Mouse (Mus musculus) CH12.LX (cell line): ENCODE measurements around the gene Abcc2.

Experiments used
- BHLHE40 ChIP-seq: IDR thresholded peaks from 2 replicates; pipeline ENCODE4 v1.6.1; 2011; ENCODE audit warnings: mild to moderate bottlenecking, low read depth, low read length, improper control_type of control experiment
- CTCF ChIP-seq, 2 experiments: IDR thresholded peaks in 1 of 2; conservative IDR thresholded peaks in 1 of 2; 2 replicates each; pipeline ENCODE4 v1.5.1; 2011 to 2012; ENCODE audit warnings: low read depth in 2 of 2, low read length in 2 of 2, improper control_type of control experiment in 1 of 2, inconsistent platforms in 1 of 2, mild to moderate bottlenecking in 1 of 2, moderate library complexity in 1 of 2
- E2F4 ChIP-seq: IDR thresholded peaks from 2 replicates; pipeline ENCODE4 v1.6.1; 2011; ENCODE audit warnings: low read depth, low read length, improper control_type of control experiment; ENCODE audit not compliant: insufficient replicate concordance
- EP300 ChIP-seq: IDR thresholded peaks from 2 replicates; pipeline ENCODE4 v1.6.1; 2011; ENCODE audit warnings: low read length, improper control_type of control experiment
- MAX ChIP-seq: IDR thresholded peaks from 2 replicates; pipeline ENCODE4 v1.6.1; 2011; ENCODE audit warnings: low read length, improper control_type of control experiment
- POLR2AphosphoS2 ChIP-seq: IDR thresholded peaks from 2 replicates; pipeline ENCODE4 v1.6.1; 2011; ENCODE audit warnings: low read depth, low read length, improper control_type of control experiment
- RAD21 ChIP-seq: IDR thresholded peaks from 2 replicates; pipeline ENCODE4 v1.6.1; 2011; ENCODE audit warnings: low read depth, mild to moderate bottlenecking, low read length, improper control_type of control experiment, moderate library complexity
- SMC3 ChIP-seq: IDR thresholded peaks from 2 replicates; pipeline ENCODE4 v1.6.1; 2011; ENCODE audit warnings: low read depth, low read length, improper control_type of control experiment
- ZNF384 ChIP-seq: IDR thresholded peaks from 2 replicates; pipeline ENCODE4 v1.6.1; 2012; ENCODE audit warnings: low read depth, low read length, improper control_type of control experiment, inconsistent platforms

GRCm38 (mm10) chr19:43775433-43775832 lies 6.6 kb upstream of the Abcc2 start:
- TF ChIP-seq POLR2AphosphoS2 = no peak
- no peak for TF ChIP-seq RAD21
- no peak for TF ChIP-seq CTCF (conservative IDR thresholded peaks at IDR 0.05 in 1 of 2, IDR thresholded peaks at IDR 0.05 in 1 of 2; ENCODE audit: low read depth in 2 of 2, low read length in 2 of 2)
- no peak for TF ChIP-seq MAX
- no peak for TF ChIP-seq ZNF384
- no peak for TF ChIP-seq SMC3
- no peak for TF ChIP-seq BHLHE40
- no peak for TF ChIP-seq EP300
- TF ChIP-seq E2F4 = no peak
